Mouse (Mus musculus) forebrain, embryonic 12.5 days (tissue): ENCODE measurements around the gene Rtcb. TPM values are rescaled to one million over a fixed set of nuclear protein-coding genes. Genes with fewer than 3 reads are reported as not detected.

ENCODE experiments used
- ATAC-seq: fragments of 200-750 bp; cut with Nextera tagmentation; 2 replicates; pipeline ENCODE4 v1.8.0; 2017; ENCODE audit warnings: moderate TSS enrichment; ENCODE audit not compliant: low FRiP score
- H3K27ac ChIP-seq: fragments of 300-500 bp; sonication (generic); 2 replicates; pipeline ENCODE4 v1.5.1; 2016; ENCODE audit warnings: mild to moderate bottlenecking
- H3K27me3 ChIP-seq: fragments of 300-500 bp; sonication (generic); 2 replicates; pipeline ENCODE4 v1.6.1; 2016; ENCODE audit warnings: mild to moderate bottlenecking
- H3K36me3 ChIP-seq: fragments of 300-500 bp; sonication (generic); replicated peaks from 2 replicates; pipeline ENCODE4 v1.6.1; 2016; ENCODE audit warnings: mild to moderate bottlenecking
- H3K4me1 ChIP-seq: fragments of 300-500 bp; sonication (generic); 2 replicates; pipeline ENCODE4 v1.6.1; 2016
- H3K4me2 ChIP-seq: fragments of 300-500 bp; sonication (generic); 2 replicates; pipeline ENCODE4 v1.6.1; 2016; ENCODE audit warnings: mild to moderate bottlenecking, moderate library complexity
- H3K4me3 ChIP-seq: fragments of 300-500 bp; sonication (generic); replicated peaks from 2 replicates; pipeline ENCODE4 v1.5.1; 2016; ENCODE audit warnings: mild to moderate bottlenecking
- H3K9ac ChIP-seq: fragments of 300-500 bp; sonication (generic); 2 replicates; pipeline ENCODE4 v1.6.1; 2016; ENCODE audit warnings: mild to moderate bottlenecking
- H3K9me3 ChIP-seq: fragments of 300-500 bp; sonication (generic); 2 replicates; pipeline ENCODE4 v1.6.1; 2016
- WGBS: fragments of 180-500 bp; shearing (Covaris S2); methylation state at CpG from one replicate; pipeline ENCODE4 v1.1.7; 2016; 5-methylcytosine and 5-hydroxymethylcytosine counted together
- polyA plus RNA-seq: library from polyadenylated mRNA; unstranded; fragments of >200 nt; fragmentation: Nextera tagmentation; extraction: Ambion mirVana; gene quantifications from 2 replicates; pipeline ENCODE4 v1.2.1, GENCODE M21; 2016

Gene Rtcb
- polyA plus RNA-seq: 192 and 195 TPM in 2 replicates

- Histone ChIP-seq H3K9me3 (no peaks in the 10 kb centered on the region), H3K4me3 (peak within 1 kb of the TSS; percentile 96), H3K27ac (0 out of 2 replicates have a peak within 1 kb of the TSS, but pooled peaks have one; percentile 74), H3K4me1 (peaks cover 8% of the 10 kb centered on the region), H3K9ac (peak within 1 kb of the TSS; percentile 93), H3K27me3 (peaks cover 6% of the 10 kb centered on the region; the same call in 1 of the 2 replicates), H3K36me3 (peaks cover 27% of the 10 kb centered on the region), H3K4me2 (peak within 1 kb of the TSS; percentile 78)
- peak; percentile 93 for ATAC-seq
- WGBS: under 1% methylated on average over 38 of the region's 38 CpGs
Measured at GRCm38 (mm10) chr10:85957464-85957950, at the start of gene Rtcb. Gene Rtcb, minus strand, starts transcription at chr10:85957823.

GRCm38 (mm10) chr10:86006455-86006854 is 48.8 kb upstream of the Rtcb start:
- no peaks in the 10 kb centered on the region for H3K9me3 ChIP-seq
- H3K4me3 ChIP-seq: no peak overlapping the region
- H3K4me1 ChIP-seq: no peaks in the 10 kb centered on the region
- ATAC-seq: no peak
- 70% methylated on average over 5 of the region's 5 CpGs for WGBS
- H3K27me3 ChIP-seq: no peaks in the 10 kb centered on the region
- no peak overlapping the region for H3K27ac ChIP-seq
- H3K36me3 ChIP-seq: no peaks in the 10 kb centered on the region
- no peak overlapping the region for H3K9ac ChIP-seq
- no peak overlapping the region for H3K4me2 ChIP-seq

GRCm38 (mm10) chr10:86000447-86000846 is 42.8 kb upstream of the Rtcb start:
- 98% methylated on average over 4 of the region's 4 CpGs for WGBS
- no peak overlapping the region for H3K9ac ChIP-seq
- no peaks in the 10 kb centered on the region for H3K36me3 ChIP-seq
- H3K4me2 ChIP-seq: no peak overlapping the region
- no peak overlapping the region for H3K27ac ChIP-seq
- no peaks in the 10 kb centered on the region for H3K9me3 ChIP-seq
- H3K27me3 ChIP-seq: no peaks in the 10 kb centered on the region
- H3K4me3 ChIP-seq: no peak overlapping the region
- no peak for ATAC-seq
- no peaks in the 10 kb centered on the region for H3K4me1 ChIP-seq

GRCm38 (mm10) chr10:85994543-85995104 is 37.0 kb upstream of the Rtcb start:
- Histone ChIP-seq H3K27ac (no peak overlapping the region), H3K9ac (no peak overlapping the region), H3K4me1 (no peaks in the 10 kb centered on the region), H3K4me2 (no peak overlapping the region), H3K4me3 (no peak overlapping the region), H3K9me3 (no peaks in the 10 kb centered on the region), H3K27me3 (no peaks in the 10 kb centered on the region), H3K36me3 (no peaks in the 10 kb centered on the region)
- no peak for ATAC-seq
- WGBS: 88% methylated on average over 5 of the region's 5 CpGs

GRCm38 (mm10) chr10:85993836-85994235 is 36.2 kb upstream of the Rtcb start:
- no peak for ATAC-seq
- H3K27me3 ChIP-seq: no peaks in the 10 kb centered on the region
- 86% methylated on average over 9 of the region's 9 CpGs for WGBS

GRCm38 (mm10) chr10:85992412-85992811 is 34.8 kb upstream of the Rtcb start:
- no peak overlapping the region for H3K27ac ChIP-seq
- no peak overlapping the region for H3K9ac ChIP-seq
- WGBS: 86% methylated on average over 4 of the region's 4 CpGs
- no peak overlapping the region for H3K4me3 ChIP-seq
- no peak overlapping the region for H3K4me2 ChIP-seq
- no peaks in the 10 kb centered on the region for H3K36me3 ChIP-seq
- no peaks in the 10 kb centered on the region for H3K4me1 ChIP-seq
- ATAC-seq: no peak
- no peaks in the 10 kb centered on the region for H3K9me3 ChIP-seq
- no peaks in the 10 kb centered on the region for H3K27me3 ChIP-seq

More at GRCm38 (mm10) chr10:85993836-85994235, 36.2 kb upstream of the Rtcb start:
- Histone ChIP-seq H3K9me3 (no peaks in the 10 kb centered on the region), H3K4me2 (no peak overlapping the region), H3K36me3 (no peaks in the 10 kb centered on the region), H3K4me3 (no peak overlapping the region), H3K27ac (no peak overlapping the region), H3K4me1 (no peaks in the 10 kb centered on the region), H3K9ac (no peak overlapping the region)

- no peaks in the 10 kb centered on the region for H3K4me1 ChIP-seq
- 73% methylated on average over 6 of the region's 6 CpGs for WGBS
- H3K27ac ChIP-seq: no peak overlapping the region
- no peaks in the 10 kb centered on the region for H3K27me3 ChIP-seq
- H3K9me3 ChIP-seq: no peaks in the 10 kb centered on the region
- no peak for ATAC-seq
- no peak overlapping the region for H3K9ac ChIP-seq
- H3K36me3 ChIP-seq: no peaks in the 10 kb centered on the region
- no peak overlapping the region for H3K4me3 ChIP-seq
- no peak overlapping the region for H3K4me2 ChIP-seq
Measured at GRCm38 (mm10) chr10:85989412-85990115, 31.9 kb upstream of the Rtcb start.

GRCm38 (mm10) chr10:85972915-85973314 is 15.3 kb upstream of the Rtcb start:
- Histone ChIP-seq H3K4me3 (no peak overlapping the region), H3K27me3 (no peaks in the 10 kb centered on the region), H3K36me3 (no peaks in the 10 kb centered on the region), H3K4me2 (no peak overlapping the region), H3K4me1 (no peaks in the 10 kb centered on the region), H3K27ac (no peak overlapping the region), H3K9ac (no peak overlapping the region), H3K9me3 (no peaks in the 10 kb centered on the region)
- WGBS: 83% methylated on average over 4 of the region's 4 CpGs
- ATAC-seq: no peak

- Histone ChIP-seq H3K4me2 (no peak overlapping the region), H3K9me3 (no peaks in the 10 kb centered on the region), H3K27me3 (no peaks in the 10 kb centered on the region), H3K36me3 (no peaks in the 10 kb centered on the region), H3K4me3 (no peak overlapping the region), H3K27ac (no peak overlapping the region), H3K4me1 (no peaks in the 10 kb centered on the region), H3K9ac (no peak overlapping the region)
- no peak for ATAC-seq
- 92% methylated on average over 9 of the region's 9 CpGs for WGBS
Measured at GRCm38 (mm10) chr10:85971826-85972225, 14.2 kb upstream of the Rtcb start.

- H3K36me3 ChIP-seq: no peaks in the 10 kb centered on the region
- H3K4me1 ChIP-seq: no peaks in the 10 kb centered on the region
- H3K4me2 ChIP-seq: no peak overlapping the region
- no peak overlapping the region for H3K9ac ChIP-seq
- no peak overlapping the region for H3K4me3 ChIP-seq
- H3K9me3 ChIP-seq: no peaks in the 10 kb centered on the region
- H3K27ac ChIP-seq: no peak overlapping the region
- 71% methylated on average over 8 of the region's 8 CpGs for WGBS
- no peaks in the 10 kb centered on the region for H3K27me3 ChIP-seq
- no peak for ATAC-seq
Measured at GRCm38 (mm10) chr10:85969894-85970620, 12.4 kb upstream of the Rtcb start.

- Histone ChIP-seq H3K4me2 (no peak overlapping the region), H3K9ac (no peak overlapping the region), H3K4me3 (no peak overlapping the region), H3K27me3 (no peaks in the 10 kb centered on the region), H3K4me1 (no peaks in the 10 kb centered on the region), H3K36me3 (no peaks in the 10 kb centered on the region), H3K27ac (no peak overlapping the region), H3K9me3 (no peaks in the 10 kb centered on the region)
- no peak for ATAC-seq
- 45% methylated on average over 2 of the region's 2 CpGs for WGBS
Measured at GRCm38 (mm10) chr10:85968731-85969130, 11.1 kb upstream of the Rtcb start.

GRCm38 (mm10) chr10:85968157-85968634 is 10.6 kb upstream of the Rtcb start:
- H3K9ac ChIP-seq: no peak overlapping the region
- H3K27me3 ChIP-seq: no peaks in the 10 kb centered on the region
- no peak overlapping the region for H3K4me3 ChIP-seq
- 0 out of 2 replicates have a peak, but pooled peaks have one; percentile 14 for ATAC-seq
- H3K4me1 ChIP-seq: no peaks in the 10 kb centered on the region
- H3K27ac ChIP-seq: no peak overlapping the region
- H3K4me2 ChIP-seq: no peak overlapping the region
- no peaks in the 10 kb centered on the region for H3K9me3 ChIP-seq
- 17% methylated on average over 7 of the region's 7 CpGs for WGBS
- no peaks in the 10 kb centered on the region for H3K36me3 ChIP-seq
